Mouse (Mus musculus): ENCODE results near the gene Sfxn4. TPM values are rescaled to one million over a fixed set of nuclear protein-coding genes. Genes with fewer than 3 reads are reported as not detected.

Sfxn4 gene
- total and polyA plus RNA-seq, 3 experiments: 2.2 to 3.9 (median 3.1) TPM

- peaks cover 5 to 21% of the 10 kb centered on the region in 2 experiments; a peak in 2 of 4 replicates for H3K4me1 ChIP-seq (ENCODE audit: control insufficient read depth in 1 of 2, insufficient read depth in 2 of 2)
- no peak overlapping the region for H3K4me3 ChIP-seq (replicated peaks in 1 of 3; ENCODE audit: low read depth in 2 of 3, low read length in 2 of 3, poor library complexity in 1 of 3)
- no peak overlapping the region for H3K9ac ChIP-seq (ENCODE audit: insufficient read depth, low read depth)
- H3K27ac ChIP-seq (ENCODE audit: insufficient read depth, low read depth): peak overlapping the region; percentile 3; the same call in 1 of the 2 replicates
- H3K4me2 ChIP-seq (ENCODE audit: insufficient read depth, low read depth, poor library complexity, severe bottlenecking): no peak overlapping the region
- in situ Hi-C loops (cut with MboI; ENCODE audit: low pct_ligation_motif_present, low pct_unique_long_range_greater_than_20kb, low sequenced_read_pairs): no loop called here
- peak; percentile 40 for DNase-seq (ENCODE audit: extremely low read depth)
- H3K9me3 ChIP-seq (replicated peaks; ENCODE audit: low read length): no peaks in the 10 kb centered on the region
- TF ChIP-seq JUND (conservative IDR thresholded peaks at IDR 0.05; ENCODE audit: low read depth, low read length) (peak; percentile 19; the same call in 1 of the 2 replicates), CHD2 (IDR thresholded peaks at IDR 0.05; ENCODE audit: low read length) (no peak), UBTF (IDR thresholded peaks at IDR 0.05; ENCODE audit: low read depth, low read length) (no peak), GABPA (IDR thresholded peaks at IDR 0.05; ENCODE audit: insufficient replicate concordance, low read depth, low read length) (no peak), ZKSCAN1 (IDR thresholded peaks at IDR 0.05; ENCODE audit: borderline replicate concordance, low read depth, low read length) (no peak), KAT2A (IDR thresholded peaks at IDR 0.05; ENCODE audit: insufficient replicate concordance, low read length) (no peak), POLR2AphosphoS2 (IDR thresholded peaks at IDR 0.05; ENCODE audit: low read depth, low read length) (no peak), TBP (conservative IDR thresholded peaks at IDR 0.05; ENCODE audit: low read depth, low read length) (no peak), ELF1 (IDR thresholded peaks at IDR 0.05; ENCODE audit: low read depth, low read length) (0 out of 2 replicates have a peak, but pooled peaks have one; percentile 28), POLR2A (IDR thresholded peaks at IDR 0.05; ENCODE audit: low read depth, low read length) (no peak), ZNF384 (IDR thresholded peaks at IDR 0.05; ENCODE audit: low read depth, low read length) (no peak), USF2 (conservative IDR thresholded peaks at IDR 0.05; ENCODE audit: low read depth, low read length) (no peak), MAX (IDR thresholded peaks at IDR 0.05; ENCODE audit: low read length) (peak; percentile 83), NRF1 (IDR thresholded peaks at IDR 0.05; ENCODE audit: low read depth, low read length) (no peak), ETS1 (conservative IDR thresholded peaks at IDR 0.05; ENCODE audit: low read depth, low read length) (no peak), CTCF (conservative IDR thresholded peaks at IDR 0.05 in 1 of 2, IDR thresholded peaks at IDR 0.05 in 1 of 2; ENCODE audit: low read depth in 2 of 2, low read length in 2 of 2) (peak; percentile 17 to 69; a peak in 2 of 4 replicates), MEF2A (IDR thresholded peaks at IDR 0.05; ENCODE audit: borderline replicate concordance, low read depth, low read length) (no peak), JUN (IDR thresholded peaks at IDR 0.05; ENCODE audit: insufficient read depth, low read depth, low read length) (no peak), MAFK (IDR thresholded peaks at IDR 0.05; ENCODE audit: insufficient replicate concordance, low read length) (no peak), PAX5 (IDR thresholded peaks at IDR 0.05; ENCODE audit: low read length) (no peak), NELFE (IDR thresholded peaks at IDR 0.05; ENCODE audit: low read depth, low read length) (no peak), IRF4 (IDR thresholded peaks at IDR 0.05; ENCODE audit: low read depth, low read length) (no peak), ZC3H11A (IDR thresholded peaks at IDR 0.05; ENCODE audit: low read depth, low read length) (no peak), ZMIZ1 (IDR thresholded peaks at IDR 0.05; ENCODE audit: low read depth, low read length) (no peak), MYC (IDR thresholded peaks at IDR 0.05; ENCODE audit: low read depth, low read length) (peak; percentile 79), E2F4 (IDR thresholded peaks at IDR 0.05; ENCODE audit: insufficient replicate concordance, low read depth, low read length) (no peak), RAD21 (IDR thresholded peaks at IDR 0.05; ENCODE audit: low read depth, low read length) (peak; percentile 72), SIN3A (IDR thresholded peaks at IDR 0.05; ENCODE audit: low read length) (peak; percentile 42), CHD1 (IDR thresholded peaks at IDR 0.05; ENCODE audit: low read depth, low read length) (no peak), MXI1 (IDR thresholded peaks at IDR 0.05; ENCODE audit: low read depth, low read length) (no peak), BHLHE40 (IDR thresholded peaks at IDR 0.05; ENCODE audit: low read depth, low read length) (no peak), RCOR1 (conservative IDR thresholded peaks at IDR 0.05; ENCODE audit: low read depth, low read length) (no peak), MAZ (IDR thresholded peaks at IDR 0.05; ENCODE audit: low read depth, low read length) (no peak), USF1 (IDR thresholded peaks at IDR 0.05; ENCODE audit: low read depth, low read length) (no peak), TCF12 (IDR thresholded peaks at IDR 0.05; ENCODE audit: low read depth, low read length) (peak; percentile 14; the same call in 1 of the 2 replicates), EP300 (IDR thresholded peaks at IDR 0.05; ENCODE audit: low read length) (0 out of 2 replicates have a peak, but pooled peaks have one; percentile 23), SMC3 (IDR thresholded peaks at IDR 0.05; ENCODE audit: low read depth, low read length) (peak; percentile 64), HCFC1 (IDR thresholded peaks at IDR 0.05; ENCODE audit: low read depth, low read length) (no peak)
- H3K36me3 ChIP-seq (replicated peaks in 1 of 2; ENCODE audit: control insufficient read depth in 1 of 2, insufficient read depth in 1 of 2, low read length in 1 of 2): no peaks in the 10 kb centered on the region
- no peaks in the 10 kb centered on the region for H3K79me2 ChIP-seq (replicated peaks; ENCODE audit: control insufficient read depth, extremely low read depth, insufficient read depth, poor library complexity, severe bottlenecking)
- dilution Hi-C loops (cut with MboI; ENCODE audit: extremely low pct_ligation_motif_present, extremely low pct_unique_long_range_greater_than_20kb, low sequenced_read_pairs): no loop called here
- no peaks in the 10 kb centered on the region for H3K27me3 ChIP-seq (replicated peaks)
Measured at GRCm38 (mm10) chr19:60883129-60883528, 21.9 kb upstream of the Sfxn4 start.
